Mouse (Mus musculus) heart, postnatal 0 days (tissue): ENCODE data around the gene Sp9.

Source experiments
- CTCF ChIP-seq: IDR thresholded peaks from 2 replicates; pipeline ENCODE4 v1.5.1; 2016; ENCODE audit warnings: antibody characterized with exemption, control low read depth, low read depth
- EP300 ChIP-seq: IDR thresholded peaks from 2 replicates; pipeline ENCODE4 v1.6.1; 2016; ENCODE audit warnings: antibody characterized with exemption, low read depth

DNA sequence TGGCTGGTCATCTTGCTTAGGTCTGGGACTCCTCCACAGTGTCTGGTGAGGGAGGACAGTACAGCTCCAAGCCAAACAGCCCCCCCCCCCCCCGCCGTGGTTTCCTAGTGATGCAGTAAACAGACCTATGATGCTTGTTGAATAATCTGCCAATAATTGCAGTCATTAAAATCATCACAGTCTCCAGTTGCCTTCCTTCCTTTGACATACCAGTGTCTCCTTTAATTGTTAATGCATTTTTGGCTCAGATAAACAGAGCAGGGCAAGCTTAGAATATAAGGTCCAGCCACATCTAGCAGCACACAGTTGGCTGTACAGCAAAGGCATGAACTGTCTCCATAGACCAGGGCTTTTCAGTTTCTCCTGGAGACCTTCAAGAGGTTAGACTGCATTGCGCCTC is 4.5 kb upstream of the Sp9 start:
- TF ChIP-seq CTCF: no peak
- no peak for TF ChIP-seq EP300
